Mouse (Mus musculus) c-Kit-positive CD71-positive TER-119-negative erythroid progenitor cells, embryonic 14.5 days (primary cell): ENCODE results near the gene Klra2.
"Not testable (repeated sequence)": the region's sequence is repeated elsewhere in the genome, so short reads cannot be mapped to it uniquely, and the experiment has no call there.

Experiments used
- DNase-seq: peaks from one replicate; pipeline ENCODE4 v3.0.0-alpha.2; 2013; ENCODE audit warnings: low read depth

The Klra2 gene

GRCm38 (mm10) chr6:131247206-131247605, at the start of gene Klra2:
TSS of gene Klra2 (minus strand) at chr6:131247362.
- no peak for DNase-seq

- no peak for DNase-seq
These were observed 47.4 kb upstream of the Klra2 start for GRCm38 (mm10) chr6:131294435-131295112.

GRCm38 (mm10) chr6:131293916-131294315, 46.8 kb upstream of the Klra2 start:
- DNase-seq = no peak

GRCm38 (mm10) chr6:131292991-131293788, 46.0 kb upstream of the Klra2 start, which contains the start of gene Magohb:
TSS of gene Magohb (minus strand) at chr6:131293244.
- DNase-seq = peak; percentile 54

- no peak for DNase-seq
These were observed 45.3 kb upstream of the Klra2 start for GRCm38 (mm10) chr6:131292276-131292990.

- no peak for DNase-seq
These were observed 43.3 kb upstream of the Klra2 start for GRCm38 (mm10) chr6:131290430-131290829.

- DNase-seq = not testable (repeated sequence)
These were observed 31.0 kb upstream of the Klra2 start for GRCm38 (mm10) chr6:131278160-131278559.

GRCm38 (mm10) chr6:131276659-131277058, 29.5 kb upstream of the Klra2 start:
- DNase-seq = no peak

- no peak for DNase-seq
These were observed 25.1 kb upstream of the Klra2 start for GRCm38 (mm10) chr6:131272311-131272710.

GRCm38 (mm10) chr6:131270312-131270711, 23.1 kb upstream of the Klra2 start:
- no peak for DNase-seq

GRCm38 (mm10) chr6:131269599-131269998, 22.4 kb upstream of the Klra2 start:
- no peak for DNase-seq

GRCm38 (mm10) chr6:131264175-131264574, 17.0 kb upstream of the Klra2 start:
- DNase-seq = no peak

GRCm38 (mm10) chr6:131262778-131263177, 15.6 kb upstream of the Klra2 start:
- no peak for DNase-seq

- DNase-seq = no peak
These were observed 14.8 kb upstream of the Klra2 start for GRCm38 (mm10) chr6:131262009-131262408.

GRCm38 (mm10) chr6:131245081-131245480, 2.1 kb downstream of the Klra2 start:
- DNase-seq = no peak
